In genomic region chr13:111531701-111532100, GRCm38 (mm10) we compare ENCODE assay signal across 25 mouse cellular contexts. TPM values are rescaled to one million over a fixed set of nuclear protein-coding genes. Genes with fewer than 3 reads are reported as not detected.
DNase-seq lines count a peak whose midpoint lies in the region; ATAC-seq and TF ChIP-seq lines count a peak whose summit lies in the region.
"Had no signal": no experiment of that assay in that cellular context is flagged by ENCODE, and none has a peak within 500 bp of the region (broad histone marks: within the 10 kb centered on the region; RNA-seq: fewer than 3 reads in every experiment).

No protein-coding gene starts in this region.

- no peaks in the 10 kb centered on the region for H3K79me2 ChIP-seq in liver, adult 2 months (ENCODE audit: control insufficient read depth, insufficient read depth, low read length)

- no peak for TF ChIP-seq POLR2A in liver, adult 2 months (IDR thresholded peaks at IDR 0.05; ENCODE audit: extremely low read depth, insufficient read depth, low read length)

- H3K27ac ChIP-seq in liver, adult 2 months (replicated peaks; ENCODE audit: insufficient read depth, low read depth, low read length) = peak overlapping the region; percentile 24; the same call in 1 of the 2 replicates
- H3K27ac ChIP-seq in liver, embryonic 11.5 days (ENCODE audit: low read depth, low read length) = no peak overlapping the region
- H3K27ac ChIP-seq in intestine, embryonic 16.5 days (ENCODE audit: low read length) = no peak overlapping the region
- no peak overlapping the region for H3K27ac ChIP-seq in liver, embryonic 15.5 days (replicated peaks)
- H3K27ac ChIP-seq: embryonic facial prominence, embryonic 12.5 days; forebrain, embryonic 15.5 days; heart, adult 2 months; heart, embryonic 15.5 days; hindbrain, embryonic 10.5 days; hindbrain, embryonic 14.5 days had no signal

- 22% methylated on average over 1 of the region's 1 CpGs for WGBS in liver, adult 2 months
- 100% methylated on average over 1 of the region's 1 CpGs for WGBS in liver, embryonic 11.5 days
- 78% methylated on average over 1 of the region's 1 CpGs for WGBS in intestine, embryonic 16.5 days
- 79% methylated on average over 1 of the region's 1 CpGs for WGBS in liver, embryonic 15.5 days (ENCODE audit: insufficient replicate concordance)

- intact Hi-C loops in left cerebral cortex, postnatal 36 days (cut with DNase I) = no loop called here

- no peaks in the 10 kb centered on the region for H3K27me3 ChIP-seq in liver, adult 2 months (ENCODE audit: control insufficient read depth, insufficient read depth, low read length)
- no peaks in the 10 kb centered on the region for H3K27me3 ChIP-seq in liver, embryonic 11.5 days (replicated peaks; ENCODE audit: control insufficient read depth, insufficient read depth, low read length)
- H3K27me3 ChIP-seq in intestine, embryonic 16.5 days (replicated peaks; ENCODE audit: control insufficient read depth, insufficient read depth, low read length) = no peaks in the 10 kb centered on the region
- H3K27me3 ChIP-seq in liver, embryonic 15.5 days = no peaks in the 10 kb centered on the region
- H3K27me3 ChIP-seq: embryonic facial prominence, embryonic 12.5 days; forebrain, embryonic 15.5 days; heart, embryonic 15.5 days had no signal

- H3K9ac ChIP-seq in liver, adult 2 months (ENCODE audit: low read depth, low read length) = no peak overlapping the region
- H3K9ac ChIP-seq in liver, embryonic 11.5 days (ENCODE audit: low read depth, low read length) = no peak overlapping the region
- no peak overlapping the region for H3K9ac ChIP-seq in intestine, embryonic 16.5 days (ENCODE audit: low read depth, low read length)
- H3K9ac ChIP-seq in liver, embryonic 15.5 days = no peak overlapping the region
- H3K9ac ChIP-seq: embryonic facial prominence, embryonic 12.5 days; forebrain, embryonic 15.5 days; heart, embryonic 15.5 days; hindbrain, embryonic 14.5 days had no signal

- no peak for ATAC-seq in liver, embryonic 11.5 days (replicated peaks; ENCODE audit: low FRiP score)
- peak; percentile 45; the same call in 1 of the 2 replicates for ATAC-seq in intestine, embryonic 16.5 days
- ATAC-seq in liver, embryonic 15.5 days (ENCODE audit: insufficient read depth) = peak; percentile 40
- ATAC-seq: forebrain, embryonic 15.5 days had no signal

- TF ChIP-seq CTCF in liver, adult 2 months (IDR thresholded peaks at IDR 0.05; ENCODE audit: low read depth, low read length) = no peak

- H3K9me3 ChIP-seq in liver, embryonic 11.5 days (ENCODE audit: control insufficient read depth, low read length) = no peaks in the 10 kb centered on the region
- H3K9me3 ChIP-seq in intestine, embryonic 16.5 days (ENCODE audit: control insufficient read depth, low read length) = no peaks in the 10 kb centered on the region
- H3K9me3 ChIP-seq in liver, embryonic 15.5 days (replicated peaks) = no peaks in the 10 kb centered on the region
- H3K9me3 ChIP-seq: embryonic facial prominence, embryonic 12.5 days; forebrain, embryonic 15.5 days; G1E; heart, embryonic 15.5 days; hindbrain, embryonic 10.5 days had no signal

- H3K4me1 ChIP-seq in liver, adult 2 months (ENCODE audit: control insufficient read depth, insufficient read depth, low read length) = 0 out of 2 replicates have a peak, but pooled peaks cover 2% of the 10 kb centered on the region
- H3K4me1 ChIP-seq in liver, embryonic 11.5 days (replicated peaks; ENCODE audit: control insufficient read depth, insufficient read depth, low read length) = no peaks in the 10 kb centered on the region
- no peaks in the 10 kb centered on the region for H3K4me1 ChIP-seq in intestine, embryonic 16.5 days (ENCODE audit: control insufficient read depth, insufficient read depth, low read length)
- H3K4me1 ChIP-seq in liver, embryonic 15.5 days (replicated peaks) = peaks cover 2% of the 10 kb centered on the region; the same call in 1 of the 2 replicates
- H3K4me1 ChIP-seq: embryonic facial prominence, embryonic 12.5 days; forebrain, embryonic 15.5 days; heart, embryonic 15.5 days; hindbrain, embryonic 10.5 days had no signal

- no peak overlapping the region for H3K4me3 ChIP-seq in liver, adult 2 months (ENCODE audit: insufficient read depth, low read depth, low read length)
- H3K4me3 ChIP-seq in liver, embryonic 11.5 days (ENCODE audit: low read depth, low read length) = no peak overlapping the region
- H3K4me3 ChIP-seq in intestine, embryonic 16.5 days (ENCODE audit: low read length) = no peak overlapping the region
- H3K4me3 ChIP-seq in liver, embryonic 15.5 days (replicated peaks) = no peak overlapping the region
- H3K4me3 ChIP-seq: embryonic facial prominence, embryonic 12.5 days; forebrain, embryonic 15.5 days; heart, adult 2 months; heart, embryonic 15.5 days; hindbrain, embryonic 10.5 days had no signal

- no peak overlapping the region for H3K4me2 ChIP-seq in liver, embryonic 11.5 days
- H3K4me2 ChIP-seq in intestine, embryonic 16.5 days (ENCODE audit: low read depth, low read length) = no peak overlapping the region
- H3K4me2 ChIP-seq in liver, embryonic 15.5 days = no peak overlapping the region
- H3K4me2 ChIP-seq: embryonic facial prominence, embryonic 12.5 days; forebrain, embryonic 15.5 days; heart, embryonic 11.5 days; heart, embryonic 15.5 days; hindbrain, embryonic 14.5 days had no signal

- DNase-seq in liver, adult 2 months (ENCODE audit: extremely low read depth, low read depth, low spot score) = peak; percentile 93
- no peak for DNase-seq in liver, embryonic 11.5 days (ENCODE audit: low spot score)
- DNase-seq in lung, postnatal 25 days (ENCODE audit: low spot score) = no peak
- no peak for DNase-seq in left cerebral cortex, postnatal 36 days (ENCODE audit: low spot score in 2 of 2)
- no peak for DNase-seq in adrenal gland, postnatal 25 days
- DNase-seq: adrenal gland, adult 8-10 months; cerebellum, adult 11 months; cerebellum, adult 9-10 months; cerebellum, postnatal 25 days; gastrocnemius, postnatal 10 days; heart, adult 2 months had no signal

- no peaks in the 10 kb centered on the region for H3K36me3 ChIP-seq in liver, adult 2 months (ENCODE audit: control insufficient read depth, insufficient read depth, low read length)
- H3K36me3 ChIP-seq in liver, embryonic 11.5 days (ENCODE audit: control insufficient read depth, insufficient read depth, low read length) = no peaks in the 10 kb centered on the region
- H3K36me3 ChIP-seq in intestine, embryonic 16.5 days (ENCODE audit: control insufficient read depth, insufficient read depth, low read length) = no peaks in the 10 kb centered on the region
- no peaks in the 10 kb centered on the region for H3K36me3 ChIP-seq in liver, embryonic 15.5 days (replicated peaks)
- H3K36me3 ChIP-seq: embryonic facial prominence, embryonic 12.5 days; forebrain, embryonic 15.5 days; G1E; heart, embryonic 15.5 days; hindbrain, embryonic 10.5 days had no signal

RNA-seq across cellular contexts. Expression of gene Gm49496, which starts 18.0 kb away (rescaled TPM):
- total RNA-seq in liver, adult 2 months (2014; rRNA removed) = not detected in 2 replicates
- polyA plus RNA-seq in liver, adult 2 months (2012; rRNA removed) = not detected in 2 replicates
- not detected in 2 replicates for polyA plus RNA-seq in liver, embryonic 11.5 days (2014; fragmentation: Nextera tagmentation; extraction: Ambion mirVana)
- 0.12 TPM in 1 of 2 replicates, not detected in the other for polyA plus RNA-seq in intestine, embryonic 16.5 days (2015; fragmentation: Nextera tagmentation; extraction: Ambion mirVana)
- polyA plus RNA-seq in liver, embryonic 15.5 days (2015; fragmentation: Nextera tagmentation; extraction: Ambion mirVana) = not detected in 2 replicates
- not detected for total RNA-seq in left cerebral cortex, postnatal 36 days (2021)
- total RNA-seq in adrenal gland, postnatal 25 days (2021) = not detected in 2 replicates
- total RNA-seq: adrenal gland, adult 8-10 months; G1E; gastrocnemius, postnatal 10 days; gastrocnemius, postnatal 4 days; heart, adult 2 months; heart, postnatal 25 days had no signal
- polyA plus RNA-seq: brain, embryonic 14.5 days; cortical plate, adult 2 months; embryonic facial prominence, embryonic 12.5 days; forebrain, embryonic 11.5 days; forebrain, embryonic 15.5 days; G1E; heart, adult 2 months; heart, embryonic 11.5 days; heart, embryonic 15.5 days; hindbrain, embryonic 10.5 days; hindbrain, embryonic 14.5 days had no signal

RNA-seq across cellular contexts. Expression of gene Gpbp1, which starts 41.8 kb away (rescaled TPM):
- total RNA-seq in liver, adult 2 months (2014; rRNA removed) = 30.4 and 37.8 TPM in 2 replicates
- polyA plus RNA-seq in liver, adult 2 months (2012; rRNA removed) = 1.6 and 1.8 TPM in 2 replicates
- polyA plus RNA-seq in liver, embryonic 11.5 days (2014; fragmentation: Nextera tagmentation; extraction: Ambion mirVana) = 76.1 and 79.0 TPM in 2 replicates
- polyA plus RNA-seq in intestine, embryonic 16.5 days (2015; fragmentation: Nextera tagmentation; extraction: Ambion mirVana) = 63.0 and 66.5 TPM in 2 replicates
- polyA plus RNA-seq in liver, embryonic 15.5 days (2015; fragmentation: Nextera tagmentation; extraction: Ambion mirVana) = 31.6 and 35.5 TPM in 2 replicates
- total RNA-seq in left cerebral cortex, postnatal 36 days (2021) = 10 to 100 TPM; 75.5 to 89.7 TPM
- 81.8 and 83.2 TPM in 2 replicates for total RNA-seq in adrenal gland, postnatal 25 days (2021)

Comparison
In these comparisons a context has a peak if more than half of its experiments do, and no peak if none do; other contexts are left out.
1. RNA of gene Gpbp1, which starts 41.8 kb away (polyA plus RNA-seq): 76.1 to 79.0 TPM in liver, embryonic 11.5 days, 63.0 to 66.5 TPM in intestine, embryonic 16.5 days and 31.6 to 35.5 TPM in liver, embryonic 15.5 days; 1.6 to 1.8 TPM in liver, adult 2 months; every median in the first group is over 10 times any median in the second.